Mouse (Mus musculus): Measurements from ENCODE around the gene Serp1.
A peak's percentile ranks its signal among the peaks of the same experiment; 100 is the strongest.

Gene Serp1

GRCm38 (mm10) chr3:58525652-58526407 is at the start of gene Serp1, which contains the start of gene Eif2a:
Gene Serp1, minus strand, starts transcription at chr3:58525892.
Gene Eif2a, plus strand, starts transcription at chr3:58525821.
- DNase-seq (ENCODE audit: low spot score in 2 of 2) = peak; percentile 97 to 98

GRCm38 (mm10) chr3:58570821-58571220 is 45.1 kb upstream of the Serp1 start:
- no peak for DNase-seq (ENCODE audit: low spot score in 2 of 2)

DNA sequence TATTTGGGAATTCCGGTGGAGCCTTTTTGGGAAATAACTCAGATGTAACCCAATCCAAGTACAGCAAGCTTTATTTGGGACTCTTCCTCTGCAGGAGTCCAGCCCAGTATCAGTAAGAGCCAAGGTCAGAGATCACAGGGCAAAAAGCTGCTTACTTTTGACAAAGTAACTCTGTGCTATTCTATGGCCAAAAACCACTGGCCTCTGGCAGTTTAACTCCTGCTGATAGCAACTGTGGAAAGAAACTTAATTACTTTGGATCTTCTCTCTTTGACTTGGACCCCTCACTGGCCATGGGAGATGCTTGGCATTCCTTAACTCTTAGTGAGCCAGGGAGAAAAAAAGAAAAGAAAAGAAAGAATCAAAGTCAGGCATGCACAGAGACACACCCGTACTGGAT is 35.7 kb upstream of the Serp1 start:
- DNase-seq (ENCODE audit: low spot score in 2 of 2) = no peak

DNA sequence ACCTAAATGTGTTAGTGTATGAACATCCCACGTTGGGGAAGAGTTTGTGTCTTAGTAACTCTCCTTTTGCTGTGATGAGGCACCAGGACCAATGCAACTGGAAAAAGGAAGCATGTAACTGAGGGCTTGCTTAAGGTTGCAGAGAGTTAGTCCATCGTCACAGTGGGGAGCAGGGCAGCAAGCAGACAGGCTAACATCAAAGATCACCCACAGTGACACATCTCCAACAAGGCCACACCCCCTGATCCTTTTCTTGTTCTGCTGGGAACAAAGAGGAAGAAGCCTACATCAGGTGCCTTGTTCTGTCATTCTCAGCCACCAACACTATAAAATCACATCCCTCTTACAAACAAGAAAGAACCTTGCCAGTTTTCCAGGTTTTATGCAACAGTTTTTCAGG is 34.2 kb upstream of the Serp1 start:
- DNase-seq (ENCODE audit: low spot score in 2 of 2) = no peak

DNA sequence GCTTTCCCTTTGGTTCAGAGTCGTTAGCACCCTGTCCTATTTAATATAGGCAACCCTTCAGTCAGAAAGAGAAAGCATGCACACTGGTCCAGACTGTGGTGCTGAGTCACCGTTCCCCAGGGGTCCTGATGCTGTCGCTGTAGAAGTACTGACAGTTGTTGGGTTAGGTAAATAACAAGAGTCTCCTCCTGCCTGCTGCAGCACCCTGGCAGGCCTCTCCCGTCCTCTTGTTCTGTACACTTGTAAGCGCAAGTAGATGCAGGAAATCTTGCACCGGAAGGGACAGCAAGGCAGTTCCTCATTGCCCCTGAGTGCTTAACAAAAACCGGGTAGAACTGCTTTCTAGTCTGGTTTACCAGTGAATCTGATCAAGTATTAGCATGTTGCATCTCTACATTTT is 31.0 kb upstream of the Serp1 start:
- no peak for DNase-seq (ENCODE audit: low spot score in 2 of 2)

DNA sequence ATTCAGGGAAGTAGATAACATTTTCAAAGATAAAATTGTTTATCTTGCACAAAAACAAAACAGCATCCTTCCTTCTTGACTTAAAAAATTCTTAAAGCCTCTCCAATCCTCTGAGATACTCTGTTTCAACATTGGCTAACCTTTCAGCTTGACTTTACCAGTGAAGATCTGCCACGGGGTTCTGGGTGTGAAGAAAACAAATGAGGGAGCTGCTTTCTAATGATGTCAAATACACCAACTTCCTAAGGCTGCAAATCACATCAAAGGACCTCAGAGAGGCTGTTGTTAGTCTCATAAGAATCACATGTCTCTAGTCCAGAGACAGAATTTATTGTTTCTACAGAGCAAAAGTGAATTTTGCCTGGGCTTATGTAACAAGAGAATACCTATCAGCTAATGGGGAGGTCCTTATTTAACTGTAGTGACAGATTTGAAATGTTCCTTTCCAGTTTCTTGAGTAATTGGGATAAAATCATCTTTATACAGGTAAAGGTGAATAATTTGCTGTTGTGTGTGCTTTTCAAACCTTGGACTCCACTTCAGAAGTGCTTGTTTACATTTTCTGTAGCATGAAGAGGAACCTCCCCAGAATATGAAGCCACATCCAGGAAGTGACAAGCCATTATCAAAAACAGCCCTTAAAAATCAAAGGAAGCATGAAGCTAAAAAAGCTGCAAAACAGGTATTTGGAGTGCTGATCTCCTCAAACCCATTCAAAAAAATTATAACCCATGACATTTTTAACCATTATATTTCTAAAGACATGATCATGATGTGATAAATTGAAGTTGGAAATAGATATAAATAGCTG is 26.5 kb upstream of the Serp1 start:
- no peak for DNase-seq (ENCODE audit: low spot score in 2 of 2)

- DNase-seq (ENCODE audit: low spot score in 2 of 2) = no peak
Measured at GRCm38 (mm10) chr3:58536573-58536972, 10.9 kb upstream of the Serp1 start.

- no peak for DNase-seq (ENCODE audit: low spot score in 2 of 2)
Measured at GRCm38 (mm10) chr3:58526408-58526737, 681 bp upstream of the Serp1 start.

GRCm38 (mm10) chr3:58525166-58525565 is 526 bp downstream of the Serp1 start:
- DNase-seq (ENCODE audit: low spot score in 2 of 2) = no peak

GRCm38 (mm10) chr3:58524246-58524645 is 1.4 kb downstream of the Serp1 start:
- no peak for DNase-seq (ENCODE audit: low spot score in 2 of 2)

- no peak for DNase-seq (ENCODE audit: low spot score in 2 of 2)
Measured at GRCm38 (mm10) chr3:58523386-58523785, 2.3 kb downstream of the Serp1 start.

- DNase-seq (ENCODE audit: low spot score in 2 of 2) = no peak
Measured at GRCm38 (mm10) chr3:58521361-58521760, 4.3 kb downstream of the Serp1 start.

- no peak for DNase-seq (ENCODE audit: low spot score in 2 of 2)
Measured at GRCm38 (mm10) chr3:58520286-58520685, 5.4 kb downstream of the Serp1 start.

DNA sequence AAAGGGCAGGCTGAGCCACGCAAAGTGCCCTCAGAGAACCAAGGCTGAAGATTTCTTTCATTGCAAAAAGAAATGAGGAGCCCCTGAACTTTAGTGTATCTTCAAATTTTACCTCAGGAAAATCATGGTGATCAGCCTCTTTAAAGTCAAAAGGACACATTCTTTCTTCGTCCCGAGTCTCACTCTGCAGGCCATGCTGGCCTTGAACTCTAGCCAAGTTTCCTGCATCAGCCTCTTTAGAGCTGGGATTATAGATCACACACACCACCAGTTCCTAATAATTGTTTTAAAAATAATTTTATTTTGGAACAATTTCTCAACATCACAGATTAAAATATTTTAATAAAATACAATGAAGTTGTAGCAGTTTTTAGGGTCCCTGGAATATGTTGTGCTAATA is 6.2 kb downstream of the Serp1 start:
- DNase-seq (ENCODE audit: low spot score in 2 of 2) = no peak

GRCm38 (mm10) chr3:58518962-58519361 is 6.7 kb downstream of the Serp1 start:
- no peak for DNase-seq (ENCODE audit: low spot score in 2 of 2)

GRCm38 (mm10) chr3:58517800-58518199 is 7.9 kb downstream of the Serp1 start:
- no peak for DNase-seq (ENCODE audit: low spot score in 2 of 2)

DNA sequence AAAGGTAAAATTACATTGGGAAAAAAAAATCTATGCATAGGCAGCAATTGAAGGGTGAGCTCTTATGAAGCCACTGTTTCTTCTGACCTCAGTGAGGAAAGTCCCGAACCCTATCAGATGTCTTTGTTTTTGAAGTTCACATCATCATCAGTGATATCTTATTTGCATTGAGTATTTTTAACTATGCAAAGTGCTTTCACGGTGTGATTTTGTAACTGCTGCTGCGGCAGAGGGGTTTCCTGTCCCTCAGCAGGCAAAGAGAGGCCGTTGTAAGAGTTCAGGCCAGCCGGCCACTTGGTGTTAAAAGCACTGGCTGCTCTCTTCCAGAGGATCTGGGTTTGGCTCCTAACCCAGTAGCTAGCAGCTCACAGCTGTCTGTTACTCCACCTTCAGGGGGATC is 8.4 kb downstream of the Serp1 start:
- DNase-seq (ENCODE audit: low spot score in 2 of 2) = peak; percentile 55 to 72

- peak in 1 of 2 experiments; percentile 20 for DNase-seq (ENCODE audit: low spot score in 2 of 2)
Measured at GRCm38 (mm10) chr3:58516602-58516976, 9.1 kb downstream of the Serp1 start.

DNA sequence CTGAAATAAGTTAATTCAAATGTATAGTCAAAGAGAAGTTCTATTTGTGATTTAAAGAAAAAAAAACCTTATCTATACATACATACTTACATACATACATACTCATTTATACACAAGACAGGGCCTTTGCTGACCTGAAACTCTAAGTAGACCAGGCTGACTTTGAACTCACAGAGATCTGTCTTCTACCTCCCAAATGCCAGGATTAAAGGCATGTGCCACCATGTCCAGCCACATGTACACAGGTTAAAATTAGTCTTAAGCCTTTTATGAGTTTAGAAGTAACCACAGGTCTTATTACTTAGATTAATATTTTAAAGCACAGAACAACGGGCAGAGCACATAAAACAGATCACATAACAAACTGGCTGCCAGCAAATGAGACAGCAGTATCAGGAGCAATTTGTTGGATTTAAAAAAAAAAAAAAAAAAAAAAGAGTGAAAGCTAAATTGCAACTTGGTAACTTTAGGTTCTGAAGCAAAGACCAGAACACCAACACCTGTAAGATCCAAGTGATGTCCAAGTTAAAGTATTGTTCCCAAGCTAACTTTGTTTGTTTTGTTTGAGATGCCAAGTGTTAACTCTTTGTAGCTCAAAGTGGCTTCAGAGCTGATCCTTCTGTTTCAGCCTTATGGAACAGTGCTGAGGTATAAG is 9.6 kb downstream of the Serp1 start:
- DNase-seq (ENCODE audit: low spot score in 2 of 2) = no peak

- DNase-seq (ENCODE audit: low spot score in 2 of 2) = no peak
Measured at GRCm38 (mm10) chr3:58513483-58513882, 12.2 kb downstream of the Serp1 start.

DNA sequence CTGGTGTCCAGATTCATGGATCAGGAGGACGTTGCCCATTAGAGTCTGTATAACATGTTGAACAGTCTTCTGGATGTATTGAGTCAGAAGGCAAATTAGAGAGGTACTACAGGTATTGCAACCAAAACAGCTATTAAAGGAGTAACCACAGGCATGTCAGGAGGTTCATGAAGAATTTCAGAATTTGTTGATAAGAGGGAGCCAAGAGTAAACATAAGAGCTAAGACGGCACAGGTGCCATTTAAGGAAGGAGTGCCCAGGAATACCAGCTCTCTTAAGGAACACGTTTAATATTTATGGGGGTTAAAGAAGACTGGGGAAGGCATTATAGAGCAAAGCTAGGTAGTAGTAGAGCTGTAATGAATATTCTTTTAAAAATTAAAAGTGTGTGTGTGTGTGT is 13.0 kb downstream of the Serp1 start:
- no peak for DNase-seq (ENCODE audit: low spot score in 2 of 2)

GRCm38 (mm10) chr3:58511581-58511980 is 14.1 kb downstream of the Serp1 start:
- DNase-seq (ENCODE audit: low spot score in 2 of 2) = peak in 1 of 2 experiments; percentile 22
